Mouse (Mus musculus) stomach, embryonic 14.5 days (tissue): ENCODE measurements at regions not wholly inside any gene's neighbourhood (a gene's known extent, or its start where the extent isn't known, plus 50 kb on each side); places are given as distances from the start of the nearest gene placed in this dataset.

Experiments
- ATAC-seq: fragments of 200-750 bp; cut with Nextera tagmentation; 2 replicates; pipeline ENCODE4 v1.8.0; 2017; ENCODE audit warnings: low read depth, moderate TSS enrichment; ENCODE audit not compliant: insufficient number of reproducible peaks, insufficient read depth, low FRiP score
- H3K27ac ChIP-seq: fragments of 300-500 bp; sonication (generic); 2 replicates; pipeline ENCODE4 v1.5.1; 2014; ENCODE audit warnings: mild to moderate bottlenecking, low read length, moderate library complexity, mixed read lengths
- H3K27me3 ChIP-seq: fragments of 300-500 bp; sonication (generic); 2 replicates; pipeline ENCODE4 v1.6.1; 2014; ENCODE audit warnings: low read length, control low read depth, mixed read lengths; ENCODE audit not compliant: control insufficient read depth, insufficient read depth
- H3K36me3 ChIP-seq: fragments of 300-500 bp; sonication (generic); 2 replicates; pipeline ENCODE4 v1.6.1; 2014; ENCODE audit warnings: mild to moderate bottlenecking, control low read depth, low read length, moderate library complexity, mixed read lengths; ENCODE audit not compliant: control insufficient read depth, insufficient read depth
- H3K4me1 ChIP-seq: fragments of 300-500 bp; sonication (generic); 2 replicates; pipeline ENCODE4 v1.6.1; 2014; ENCODE audit warnings: low read length, control low read depth, mixed read lengths; ENCODE audit not compliant: control insufficient read depth, insufficient read depth
- H3K4me2 ChIP-seq: fragments of 300-500 bp; sonication (generic); replicated peaks from 2 replicates; pipeline ENCODE4 v1.6.1; 2014; ENCODE audit warnings: low read depth, low read length, control low read depth
- H3K4me3 ChIP-seq: fragments of 300-500 bp; sonication (generic); 2 replicates; pipeline ENCODE4 v1.5.1; 2014; ENCODE audit warnings: low read depth, low read length, control low read depth
- H3K9ac ChIP-seq: fragments of 300-500 bp; sonication (generic); replicated peaks from 2 replicates; pipeline ENCODE4 v1.6.1; 2014; ENCODE audit warnings: low read depth, mild to moderate bottlenecking, control low read depth, low read length, moderate library complexity, mixed read lengths
- H3K9me3 ChIP-seq: fragments of 300-500 bp; sonication (generic); 2 replicates; pipeline ENCODE4 v1.6.1; 2016; ENCODE audit warnings: low read depth, low read length, control low read depth; ENCODE audit not compliant: control insufficient read depth
- WGBS: fragments of 180-500 bp; shearing (Covaris S2); extraction: QIAGEN DNeasy Blood & Tissue Kit; methylation state at CpG from one replicate; pipeline ENCODE4 v1.1.7; 2014; 5-methylcytosine and 5-hydroxymethylcytosine counted together

DNA sequence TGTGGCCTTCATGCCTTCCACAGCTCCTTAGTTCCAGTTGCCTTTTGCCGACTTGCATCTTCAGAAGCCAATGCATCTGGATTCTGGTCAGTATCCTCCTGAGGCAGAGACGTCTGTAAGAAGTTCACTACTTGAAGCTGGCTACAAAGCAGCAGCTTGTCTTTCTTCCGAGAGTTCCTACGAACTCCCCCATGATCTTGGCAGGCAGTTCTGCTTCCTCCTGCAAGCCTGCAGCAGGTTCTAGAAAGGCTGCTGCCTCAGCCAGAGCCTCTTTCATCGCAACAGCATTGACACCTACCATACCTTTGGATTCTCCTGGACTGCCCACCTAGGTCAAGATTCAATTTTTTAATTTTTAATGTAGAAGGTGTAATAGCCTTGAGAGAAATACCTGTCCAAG lies 158.3 kb upstream of the Ercc4 start:
- no peaks in the 10 kb centered on the region for H3K36me3 ChIP-seq
- no peak overlapping the region for H3K4me2 ChIP-seq
- no peaks in the 10 kb centered on the region for H3K27me3 ChIP-seq
- 86% methylated on average over 5 of the region's 5 CpGs for WGBS
- ATAC-seq: no peak
- H3K4me3 ChIP-seq: no peak overlapping the region
- no peaks in the 10 kb centered on the region for H3K9me3 ChIP-seq
- H3K27ac ChIP-seq: no peak overlapping the region
- H3K4me1 ChIP-seq: no peaks in the 10 kb centered on the region
- H3K9ac ChIP-seq: no peak overlapping the region

GRCm38 (mm10) chr16:12954028-12954427 lies 155.5 kb upstream of the Ercc4 start:
- ATAC-seq: no peak
- Histone ChIP-seq H3K9ac (no peak overlapping the region), H3K27ac (no peak overlapping the region), H3K27me3 (no peaks in the 10 kb centered on the region), H3K4me2 (no peak overlapping the region), H3K36me3 (no peaks in the 10 kb centered on the region), H3K4me1 (no peaks in the 10 kb centered on the region), H3K4me3 (no peak overlapping the region), H3K9me3 (no peaks in the 10 kb centered on the region)
- 56% methylated on average over 8 of the region's 8 CpGs for WGBS

DNA sequence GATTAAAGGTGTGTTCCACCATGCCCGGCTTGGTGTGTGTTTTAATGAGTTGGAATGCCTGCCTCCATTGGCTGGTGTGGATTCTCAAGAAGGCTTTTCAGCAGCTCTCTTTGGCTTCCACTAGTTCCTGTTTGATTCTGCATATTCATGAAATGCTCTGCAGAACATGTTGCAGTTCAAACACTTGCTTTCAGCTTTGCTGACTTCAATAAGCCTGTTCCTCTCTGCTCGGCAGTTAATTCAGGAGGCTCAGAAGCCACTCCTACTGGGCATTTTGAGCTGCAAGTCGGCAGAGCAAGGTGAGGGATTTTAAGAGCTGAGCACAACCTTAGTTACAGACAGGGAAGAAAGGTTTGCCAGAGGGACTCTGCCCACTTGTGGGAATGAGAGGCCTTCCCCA lies 153.1 kb upstream of the Ercc4 start:
- Histone ChIP-seq H3K4me2 (no peak overlapping the region), H3K4me3 (no peak overlapping the region), H3K4me1 (no peaks in the 10 kb centered on the region), H3K36me3 (no peaks in the 10 kb centered on the region), H3K27me3 (no peaks in the 10 kb centered on the region), H3K9ac (no peak overlapping the region), H3K27ac (no peak overlapping the region), H3K9me3 (no peaks in the 10 kb centered on the region)
- ATAC-seq: no peak
- 59% methylated on average over 3 of the region's 3 CpGs for WGBS

DNA sequence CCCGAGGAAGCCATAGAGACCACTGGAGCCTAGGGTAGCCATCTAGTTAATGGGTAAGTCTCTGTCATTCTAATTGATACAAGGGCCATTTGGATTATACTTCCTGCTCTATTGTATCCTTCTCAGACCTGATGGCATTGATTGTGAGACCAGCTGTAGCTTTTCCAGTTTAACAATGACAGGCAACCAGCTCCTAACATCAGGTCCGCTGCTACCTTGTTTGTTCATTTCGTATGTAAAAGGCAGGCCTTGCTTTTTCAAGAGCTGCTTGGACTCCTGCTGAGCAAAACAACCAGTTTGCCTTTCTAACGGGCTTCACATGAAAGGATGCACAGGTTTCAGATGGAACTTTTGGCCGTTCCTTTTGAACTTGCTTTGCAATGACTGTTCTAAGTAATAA lies 148.6 kb upstream of the Ercc4 start:
- 69% methylated on average over 5 of the region's 5 CpGs for WGBS
- Histone ChIP-seq H3K9me3 (no peaks in the 10 kb centered on the region), H3K4me2 (no peak overlapping the region), H3K9ac (no peak overlapping the region), H3K4me3 (no peak overlapping the region), H3K27me3 (no peaks in the 10 kb centered on the region), H3K4me1 (no peaks in the 10 kb centered on the region), H3K27ac (no peak overlapping the region), H3K36me3 (no peaks in the 10 kb centered on the region)
- ATAC-seq: no peak

DNA sequence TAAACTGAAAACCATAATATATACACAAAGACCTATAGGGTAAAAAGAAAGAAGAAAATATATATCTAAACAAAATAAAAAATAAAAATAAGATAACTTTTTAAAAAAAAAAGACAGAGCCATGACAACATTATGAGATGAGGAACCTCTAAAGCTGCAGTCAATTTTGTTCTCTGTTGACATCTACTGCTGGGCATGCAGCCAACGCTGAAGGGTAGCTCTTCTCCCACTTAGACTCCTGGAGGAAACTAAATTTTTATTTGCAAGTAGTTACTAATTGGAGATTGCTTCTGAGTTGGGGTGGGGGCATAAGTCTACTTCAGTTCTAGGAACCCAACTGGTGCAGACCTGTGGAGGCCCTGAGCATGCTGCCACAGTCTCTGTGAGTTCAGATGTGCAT lies 126.8 kb upstream of the Ercc4 start:
- no peak overlapping the region for H3K4me2 ChIP-seq
- WGBS: 67% methylated on average over 1 of the region's 1 CpGs
- no peak overlapping the region for H3K27ac ChIP-seq
- no peaks in the 10 kb centered on the region for H3K9me3 ChIP-seq
- H3K36me3 ChIP-seq: no peaks in the 10 kb centered on the region
- no peaks in the 10 kb centered on the region for H3K4me1 ChIP-seq
- ATAC-seq: no peak
- H3K27me3 ChIP-seq: no peaks in the 10 kb centered on the region
- H3K4me3 ChIP-seq: no peak overlapping the region
- H3K9ac ChIP-seq: no peak overlapping the region

GRCm38 (mm10) chr16:13001288-13001880 lies 108.1 kb upstream of the Ercc4 start:
- 39% methylated on average over 1 of the region's 1 CpGs for WGBS
- H3K27ac ChIP-seq: no peak overlapping the region
- ATAC-seq: no peak

GRCm38 (mm10) chr16:13012863-13013262 lies 96.6 kb upstream of the Ercc4 start:
- 78% methylated on average over 5 of the region's 5 CpGs for WGBS
- no peak overlapping the region for H3K4me2 ChIP-seq
- no peaks in the 10 kb centered on the region for H3K27me3 ChIP-seq
- H3K36me3 ChIP-seq: no peaks in the 10 kb centered on the region
- H3K4me1 ChIP-seq: no peaks in the 10 kb centered on the region
- no peak overlapping the region for H3K9ac ChIP-seq
- no peaks in the 10 kb centered on the region for H3K9me3 ChIP-seq
- no peak for ATAC-seq
- H3K27ac ChIP-seq: no peak overlapping the region
- H3K4me3 ChIP-seq: no peak overlapping the region

More at GRCm38 (mm10) chr16:13001288-13001880, 108.1 kb upstream of the Ercc4 start:
- Histone ChIP-seq H3K9ac (no peak overlapping the region), H3K36me3 (no peaks in the 10 kb centered on the region), H3K9me3 (no peaks in the 10 kb centered on the region), H3K4me1 (no peaks in the 10 kb centered on the region), H3K4me2 (no peak overlapping the region), H3K27me3 (no peaks in the 10 kb centered on the region), H3K4me3 (no peak overlapping the region)

- Histone ChIP-seq H3K27ac (no peak overlapping the region), H3K36me3 (no peaks in the 10 kb centered on the region), H3K4me3 (no peak overlapping the region), H3K27me3 (no peaks in the 10 kb centered on the region), H3K9me3 (no peaks in the 10 kb centered on the region), H3K4me2 (no peak overlapping the region), H3K4me1 (no peaks in the 10 kb centered on the region), H3K9ac (no peak overlapping the region)
- ATAC-seq: no peak
- 52% methylated on average over 10 of the region's 10 CpGs for WGBS
Observed at GRCm38 (mm10) chr16:13013891-13014644, 95.4 kb upstream of the Ercc4 start.

DNA sequence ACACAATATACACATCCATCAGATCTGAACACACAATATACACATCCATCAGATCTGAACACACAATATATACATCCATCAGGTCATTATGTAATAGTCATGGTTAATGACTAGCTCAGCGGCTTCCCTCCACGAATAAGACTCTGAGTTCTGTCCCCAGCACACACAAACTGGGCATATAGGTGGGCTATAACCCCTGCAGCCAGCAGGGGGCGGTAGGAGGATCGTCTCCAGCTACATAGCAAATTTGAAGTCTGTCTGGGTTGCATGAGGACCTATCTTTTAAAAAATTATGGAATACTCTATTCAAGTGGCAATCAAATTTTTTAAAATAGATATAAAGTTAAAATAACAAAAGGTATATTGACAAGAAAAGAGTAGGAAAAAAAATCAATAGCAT lies 86.6 kb upstream of the Ercc4 start:
- ATAC-seq: no peak
- Histone ChIP-seq H3K9ac (no peak overlapping the region), H3K27ac (no peak overlapping the region), H3K4me1 (no peaks in the 10 kb centered on the region), H3K9me3 (no peaks in the 10 kb centered on the region), H3K4me3 (no peak overlapping the region), H3K4me2 (no peak overlapping the region), H3K36me3 (no peaks in the 10 kb centered on the region), H3K27me3 (no peaks in the 10 kb centered on the region)
- 45% methylated on average over 4 of the region's 4 CpGs for WGBS
